Mouse (Mus musculus) thymus, postnatal 0 days (tissue): Measurements from ENCODE around the gene Vps33a. TPM values are rescaled to one million over a fixed set of nuclear protein-coding genes. Genes with fewer than 3 reads are reported as not detected.

ENCODE experiments used
- microRNA-seq: library from miRNA; unstranded; fragments of <30 nt; microRNA quantifications from one replicate; pipeline ENCODE4, GENCODE M21; 2016; ENCODE audit warnings: borderline number of aligned reads
- polyA plus RNA-seq: library from polyadenylated mRNA; unstranded; fragments of >200 nt; fragmentation: Nextera tagmentation; extraction: Ambion mirVana; gene quantifications from 2 replicates; pipeline ENCODE4 v1.2.1, GENCODE M21; 2015

Vps33a gene
- polyA plus RNA-seq, 1 experiment from 2014 or later: 23.0 TPM

Small RNA genes lying within 50 kb of the gene (microRNA-seq; reads per million reads assigned to microRNA genes)
- gene Mir7647: 1.2 reads per million

Other genes starting within 250 kb of the Vps33a start
- gene Bcl7a, start 229.2 kb downstream of the Vps33a start, polyA plus RNA-seq: 17.6 and 21.5 TPM in 2 replicates
- 7.3 and 8.2 TPM in 2 replicates for gene Mlxip, start 178.2 kb downstream of the Vps33a start, polyA plus RNA-seq
- 0.09 and 0.10 TPM in 2 replicates for gene Lrrc43, start 83.7 kb downstream of the Vps33a start, polyA plus RNA-seq
- gene Il31, start 83.5 kb downstream of the Vps33a start, polyA plus RNA-seq: 0.17 and 0.49 TPM in 2 replicates
- 0.42 and 0.48 TPM in 2 replicates for gene B3gnt4, start 62.6 kb downstream of the Vps33a start, polyA plus RNA-seq
- 131 and 139 TPM in 2 replicates for gene Diablo, start 48.9 kb downstream of the Vps33a start, polyA plus RNA-seq
- gene Gm49027, start 47.5 kb downstream of the Vps33a start, polyA plus RNA-seq: 0.21 TPM in 1 of 2 replicates, not detected in the other
- 30.6 and 33.7 TPM in 2 replicates for gene Clip1, start 111.6 kb upstream of the Vps33a start, polyA plus RNA-seq
- gene Zcchc8, start 148.1 kb upstream of the Vps33a start, polyA plus RNA-seq: 83.8 and 86.3 TPM in 2 replicates
- gene Rsrc2, start 176.4 kb upstream of the Vps33a start, polyA plus RNA-seq: 129 and 144 TPM in 2 replicates
- gene Kntc1, start 176.7 kb upstream of the Vps33a start, polyA plus RNA-seq: 16.2 and 18.2 TPM in 2 replicates